Mouse (Mus musculus) bone marrow, adult 2 months (tissue): Measurements from ENCODE around the gene Zfp534.
"Not testable (repeated sequence)": the region's sequence is repeated elsewhere in the genome, so short reads cannot be mapped to it uniquely, and the experiment has no call there.

Experiments used
- CTCF ChIP-seq: fragments of 200-500 bp; IDR thresholded peaks from 2 replicates; pipeline ENCODE4 v1.5.1; 2011; ENCODE audit warnings: low read length, control low read depth; ENCODE audit not compliant: control insufficient read depth, insufficient read depth
- POLR2A ChIP-seq: fragments of 200-500 bp; IDR thresholded peaks from 2 replicates; pipeline ENCODE4 v1.6.1; 2011; ENCODE audit warnings: low read depth, mild to moderate bottlenecking, control low read depth, low read length, borderline replicate concordance; ENCODE audit not compliant: control insufficient read depth

DNA sequence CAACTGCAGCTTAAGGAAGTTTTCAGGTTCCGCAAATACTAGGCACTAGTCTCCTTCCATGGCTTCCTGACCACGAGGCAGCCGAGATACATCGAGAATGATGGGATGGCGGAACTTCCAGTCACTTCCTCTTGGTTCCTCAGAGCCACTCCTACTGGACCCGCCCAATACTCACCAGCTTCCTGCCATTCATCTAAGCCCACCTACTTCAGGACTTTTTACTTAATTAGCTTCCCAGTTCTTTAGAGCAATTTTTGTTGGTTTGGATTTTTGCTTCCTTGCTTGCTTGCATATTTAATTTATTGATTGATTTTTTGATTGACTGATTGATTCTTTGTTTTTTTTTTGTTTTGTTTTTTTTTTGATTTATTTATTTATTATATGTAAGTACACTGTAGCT lies 59.9 kb downstream of the Zfp534 start, which contains the start of gene Zfp979:
- TF ChIP-seq POLR2A, CTCF: not testable (repeated sequence)
